Mouse (Mus musculus) lung, embryonic 14.5 days (tissue): ENCODE measurements at regions not wholly inside any gene's neighbourhood (a gene's known extent, or its start where the extent isn't known, plus 50 kb on each side); places are given as distances from the start of the nearest gene placed in this dataset.

ENCODE experiments used
- ATAC-seq: fragments of 200-750 bp; cut with Nextera tagmentation; 2 replicates; pipeline ENCODE4 v1.8.0; 2017; ENCODE audit warnings: mild to moderate bottlenecking, moderate TSS enrichment, moderate library complexity; ENCODE audit not compliant: insufficient read depth
- DNase-seq: peaks from one replicate; pipeline ENCODE4 v3.0.0-alpha.2; 2015
- H3K27ac ChIP-seq: fragments of 300-500 bp; sonication (generic); 2 replicates; pipeline ENCODE4 v1.5.1; 2014; ENCODE audit warnings: low read depth, mild to moderate bottlenecking, moderate library complexity
- H3K27me3 ChIP-seq: fragments of 300-500 bp; sonication (generic); 2 replicates; pipeline ENCODE4 v1.6.1; 2014; ENCODE audit warnings: low read length, control low read depth; ENCODE audit not compliant: insufficient read depth
- H3K36me3 ChIP-seq: fragments of 300-500 bp; sonication (generic); 2 replicates; pipeline ENCODE4 v1.6.1; 2014; ENCODE audit warnings: control low read depth; ENCODE audit not compliant: insufficient read depth
- H3K4me1 ChIP-seq: fragments of 300-500 bp; sonication (generic); 2 replicates; pipeline ENCODE4 v1.6.1; 2014; ENCODE audit warnings: antibody characterized with exemption, control low read depth; ENCODE audit not compliant: insufficient read depth
- H3K4me2 ChIP-seq: fragments of 300-500 bp; sonication (generic); 2 replicates; pipeline ENCODE4 v1.6.1; 2014; ENCODE audit warnings: mild to moderate bottlenecking
- H3K4me3 ChIP-seq: fragments of 300-500 bp; sonication (generic); 2 replicates; pipeline ENCODE4 v1.5.1; 2014; ENCODE audit warnings: low read depth, low read length
- H3K9ac ChIP-seq: fragments of 300-500 bp; sonication (generic); 2 replicates; pipeline ENCODE4 v1.6.1; 2014
- H3K9me3 ChIP-seq: fragments of 300-500 bp; sonication (generic); 2 replicates; pipeline ENCODE4 v1.6.1; 2016; ENCODE audit warnings: low read depth, low read length, control low read depth
- CTCF ChIP-seq: IDR thresholded peaks from 2 replicates; pipeline ENCODE4 v1.5.1; 2016; ENCODE audit warnings: antibody characterized with exemption, low read depth
- WGBS: fragments of 180-500 bp; shearing (Covaris S2); extraction: QIAGEN DNeasy Blood & Tissue Kit; methylation state at CpG from one replicate; pipeline ENCODE4 v1.1.7; 2014; 5-methylcytosine and 5-hydroxymethylcytosine counted together

DNA sequence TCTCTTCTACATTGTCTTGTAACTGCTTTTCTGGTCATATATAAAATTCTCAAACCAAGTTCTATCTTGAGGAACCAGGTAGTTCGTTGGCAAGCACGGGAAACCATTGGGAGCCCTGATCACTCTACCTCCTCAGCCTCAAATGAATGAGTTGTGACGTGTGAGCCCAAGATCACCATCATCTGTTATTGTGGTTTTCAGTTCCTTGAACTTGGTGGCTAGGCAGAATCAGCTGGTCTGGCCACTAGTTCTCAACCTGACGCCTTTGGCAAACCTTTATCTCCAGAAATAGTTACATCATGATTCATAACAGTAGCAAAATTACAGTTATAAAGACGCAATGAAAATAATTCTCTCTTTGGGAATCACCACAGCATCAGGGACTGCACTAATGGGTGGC lies 209.7 kb upstream of the Dusp10 start:
- ATAC-seq (no peak), DNase-seq (no peak)
- no peak for TF ChIP-seq CTCF
- Histone ChIP-seq H3K9ac (no peak overlapping the region), H3K4me3 (no peak overlapping the region), H3K4me2 (no peak overlapping the region), H3K27ac (no peak overlapping the region), H3K36me3 (no peaks in the 10 kb centered on the region), H3K9me3 (no peaks in the 10 kb centered on the region), H3K4me1 (no peaks in the 10 kb centered on the region), H3K27me3 (no peaks in the 10 kb centered on the region)
- WGBS: 84% methylated on average over 5 of the region's 5 CpGs

DNA sequence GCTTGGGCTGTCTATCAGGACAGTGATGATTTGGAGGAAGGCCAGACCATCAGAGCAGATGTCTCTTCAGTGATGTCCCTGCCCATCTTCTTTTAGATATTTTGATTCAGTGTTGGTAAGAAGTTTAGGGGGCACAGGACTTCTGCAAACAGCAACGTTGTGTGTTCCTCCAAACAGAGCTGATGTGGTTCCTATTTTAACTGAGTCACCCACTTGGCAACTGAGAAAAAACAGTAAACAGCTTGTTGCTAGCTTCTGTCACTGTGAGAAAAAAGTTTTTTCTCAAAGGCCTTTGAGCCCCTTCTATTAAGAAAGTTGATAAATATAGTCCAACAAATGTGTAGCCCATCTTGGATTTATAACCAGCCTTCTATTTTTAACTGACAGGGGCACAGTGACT lies 209.3 kb upstream of the Dusp10 start:
- ATAC-seq: no peak
- Histone ChIP-seq H3K36me3 (no peaks in the 10 kb centered on the region), H3K27ac (no peak overlapping the region), H3K4me2 (no peak overlapping the region), H3K4me3 (no peak overlapping the region), H3K9me3 (no peaks in the 10 kb centered on the region), H3K9ac (no peak overlapping the region), H3K27me3 (no peaks in the 10 kb centered on the region), H3K4me1 (no peaks in the 10 kb centered on the region)
- no peak for TF ChIP-seq CTCF
- WGBS: 73% methylated on average over 1 of the region's 1 CpGs
- no peak for DNase-seq

DNA sequence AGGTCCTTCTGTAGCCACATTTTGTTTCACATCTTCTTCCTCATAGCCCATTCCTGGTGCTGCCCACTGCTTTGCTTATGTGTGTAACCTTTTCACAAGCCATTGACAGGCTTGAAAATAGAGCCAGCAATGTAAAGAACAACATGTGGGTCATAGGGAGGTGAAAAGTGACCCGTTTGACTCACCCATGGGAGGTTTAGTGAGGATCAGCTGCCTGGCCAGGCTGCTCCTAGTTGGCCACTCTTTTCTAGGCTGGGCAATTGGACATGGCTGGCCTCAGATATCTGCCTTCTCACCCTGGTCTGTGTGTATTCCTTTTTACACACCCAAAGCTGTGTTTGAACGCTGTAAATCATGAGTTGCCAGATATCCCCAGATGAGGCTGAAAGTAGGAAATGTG lies 208.8 kb upstream of the Dusp10 start:
- Histone ChIP-seq H3K27ac (no peak overlapping the region), H3K4me1 (no peaks in the 10 kb centered on the region), H3K9ac (no peak overlapping the region), H3K4me3 (no peak overlapping the region), H3K4me2 (no peak overlapping the region), H3K9me3 (no peaks in the 10 kb centered on the region), H3K27me3 (no peaks in the 10 kb centered on the region), H3K36me3 (no peaks in the 10 kb centered on the region)
- DNase-seq: no peak
- ATAC-seq: no peak
- TF ChIP-seq CTCF: no peak
- 69% methylated on average over 2 of the region's 2 CpGs for WGBS

- ATAC-seq (no peak), DNase-seq (no peak)
- H3K27me3 ChIP-seq: no peaks in the 10 kb centered on the region
- H3K27ac ChIP-seq: no peak overlapping the region
- no peak overlapping the region for H3K4me3 ChIP-seq
- no peak for TF ChIP-seq CTCF
- H3K4me1 ChIP-seq: no peaks in the 10 kb centered on the region
- no peaks in the 10 kb centered on the region for H3K36me3 ChIP-seq
- WGBS: 75% methylated on average over 8 of the region's 8 CpGs
- no peak overlapping the region for H3K4me2 ChIP-seq
- H3K9me3 ChIP-seq: no peaks in the 10 kb centered on the region
- no peak overlapping the region for H3K9ac ChIP-seq
Measured at GRCm38 (mm10) chr1:183806864-183807730, 206.0 kb upstream of the Dusp10 start.

GRCm38 (mm10) chr1:183808168-183808567 lies 204.9 kb upstream of the Dusp10 start:
- H3K36me3 ChIP-seq: no peaks in the 10 kb centered on the region
- H3K27me3 ChIP-seq: no peaks in the 10 kb centered on the region
- no peak for TF ChIP-seq CTCF
- H3K4me2 ChIP-seq: no peak overlapping the region
- H3K27ac ChIP-seq: no peak overlapping the region
- no peaks in the 10 kb centered on the region for H3K9me3 ChIP-seq
- no peak overlapping the region for H3K9ac ChIP-seq
- H3K4me3 ChIP-seq: no peak overlapping the region
- DNase-seq: no peak
- WGBS: 50% methylated on average over 2 of the region's 2 CpGs
- H3K4me1 ChIP-seq: no peaks in the 10 kb centered on the region
- no peak for ATAC-seq

DNA sequence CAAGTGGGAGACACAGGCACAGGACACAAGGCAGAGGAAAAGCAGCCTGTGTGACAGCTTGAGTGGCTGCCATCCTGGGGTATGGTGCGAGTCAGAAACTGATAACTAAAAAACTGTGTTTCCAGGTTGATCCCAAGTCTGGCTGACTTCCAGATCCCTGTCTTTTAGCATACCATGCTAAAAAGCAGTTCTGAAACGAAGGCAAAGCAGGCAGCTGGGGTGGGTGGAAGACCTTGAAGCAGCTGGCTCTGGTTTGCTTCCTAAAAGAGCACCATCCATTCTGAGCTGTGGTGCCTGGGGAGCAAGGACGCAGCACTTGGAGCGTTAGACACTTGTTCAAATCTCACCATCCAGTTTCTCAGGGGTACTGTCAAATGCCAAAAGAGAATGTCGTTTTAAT lies 192.5 kb upstream of the Dusp10 start:
- H3K9ac ChIP-seq: no peak overlapping the region
- no peak overlapping the region for H3K4me3 ChIP-seq
- DNase-seq: peak; percentile 6
- H3K27me3 ChIP-seq: no peaks in the 10 kb centered on the region
- no peak for ATAC-seq
- TF ChIP-seq CTCF: no peak
- no peak overlapping the region for H3K27ac ChIP-seq
- H3K4me1 ChIP-seq: no peaks in the 10 kb centered on the region
- no peaks in the 10 kb centered on the region for H3K36me3 ChIP-seq
- H3K9me3 ChIP-seq: no peaks in the 10 kb centered on the region
- H3K4me2 ChIP-seq: no peak overlapping the region
- WGBS: 40% methylated on average over 5 of the region's 5 CpGs

DNA sequence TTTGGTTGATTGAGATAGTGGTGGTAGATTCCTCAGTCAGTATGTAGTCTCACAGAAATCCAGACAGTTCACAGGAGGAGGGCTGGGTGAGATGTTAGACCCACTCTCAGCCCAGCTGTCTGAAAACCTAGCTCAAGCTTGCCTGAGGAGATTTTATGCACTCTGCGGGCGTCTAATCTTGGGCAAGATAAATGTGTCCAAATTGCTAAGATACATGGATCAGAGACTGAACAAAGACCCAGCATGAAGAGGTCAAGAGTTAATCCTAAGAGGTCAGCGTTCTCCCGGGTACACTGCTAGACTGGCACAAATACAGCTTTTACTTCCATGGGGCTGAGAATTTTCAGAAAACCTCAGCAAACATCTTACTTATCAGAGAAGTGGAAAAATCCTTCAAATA lies 186.8 kb upstream of the Dusp10 start:
- DNase-seq: no peak

More for the DNA sequence above, 186.8 kb upstream of the Dusp10 start:
- Histone ChIP-seq H3K27ac (no peak overlapping the region), H3K9ac (no peak overlapping the region), H3K36me3 (no peaks in the 10 kb centered on the region), H3K9me3 (no peaks in the 10 kb centered on the region), H3K27me3 (no peaks in the 10 kb centered on the region), H3K4me2 (no peak overlapping the region), H3K4me3 (no peak overlapping the region), H3K4me1 (no peaks in the 10 kb centered on the region)
- TF ChIP-seq CTCF: no peak
- 16% methylated on average over 4 of the region's 4 CpGs for WGBS
- ATAC-seq: no peak
